8 mouse cellular contexts compared by ENCODE assay signal in genomic region chr10:96370547-96371320, GRCm38 (mm10).
DNase-seq lines count a peak whose midpoint lies in the region; ATAC-seq and TF ChIP-seq lines count a peak whose summit lies in the region.

No protein-coding gene starts in this region.

- H3K9ac ChIP-seq in stomach, embryonic 16.5 days (ENCODE audit: low read length), result peak overlapping the region; percentile 26
- H3K9ac ChIP-seq in stomach, postnatal 0 days (ENCODE audit: low read length), result no peak overlapping the region

- DNase-seq in embryo, embryonic 10 days (ENCODE audit: low spot score), result peak; percentile 4
- no peak for DNase-seq in embryo, embryonic 11 days
- no peak for DNase-seq in stomach, postnatal 0 days (ENCODE audit: low spot score)
- DNase-seq in heart, postnatal 4 days, result peak; percentile 26
- peak; percentile 83 to 88 for DNase-seq in spleen, adult 18-20 months
- DNase-seq in Muller cell, postnatal 12 days (ENCODE audit: inconsistent ontology term), result no peak

- no peak overlapping the region for H3K27ac ChIP-seq in stomach, embryonic 16.5 days (ENCODE audit: low read length)
- no peak overlapping the region for H3K27ac ChIP-seq in stomach, postnatal 0 days (replicated peaks)

- no peak overlapping the region for H3K4me2 ChIP-seq in stomach, embryonic 16.5 days (ENCODE audit: low read depth, low read length)
- H3K4me2 ChIP-seq in stomach, postnatal 0 days (replicated peaks; ENCODE audit: low read depth), result no peak overlapping the region; the same call in 1 of the 2 replicates

- no peak for ATAC-seq in stomach, embryonic 16.5 days (ENCODE audit: insufficient read depth, low FRiP score)
- no peak for ATAC-seq in stomach, postnatal 0 days (ENCODE audit: low FRiP score, low TSS enrichment)
- ATAC-seq in megakaryocyte, adult 5-6 weeks (ENCODE audit: poor library complexity, severe bottlenecking), result peak; percentile 60

- no peaks in the 10 kb centered on the region for H3K27me3 ChIP-seq in stomach, embryonic 16.5 days (ENCODE audit: control insufficient read depth, insufficient read depth, low read length)
- no peaks in the 10 kb centered on the region for H3K27me3 ChIP-seq in stomach, postnatal 0 days (ENCODE audit: control insufficient read depth, insufficient read depth, low read length)

- 57% methylated on average over 21 of the region's 21 CpGs for WGBS in stomach, embryonic 16.5 days
- WGBS in stomach, postnatal 0 days, result 65% methylated on average over 21 of the region's 21 CpGs

- TF ChIP-seq EP300 in stomach, postnatal 0 days (optimal IDR thresholded peaks at IDR 0.05), result no peak

- peaks cover 4% of the 10 kb centered on the region; the same call in 1 of the 2 replicates for H3K4me1 ChIP-seq in stomach, embryonic 16.5 days (ENCODE audit: control insufficient read depth, insufficient read depth, low read length)
- no peaks in the 10 kb centered on the region for H3K4me1 ChIP-seq in stomach, postnatal 0 days (replicated peaks; ENCODE audit: control insufficient read depth, insufficient read depth)

- no peaks in the 10 kb centered on the region for H3K9me3 ChIP-seq in stomach, embryonic 16.5 days (replicated peaks; ENCODE audit: control insufficient read depth, low read length)
- no peaks in the 10 kb centered on the region for H3K9me3 ChIP-seq in stomach, postnatal 0 days (ENCODE audit: control insufficient read depth, low read length)

- H3K36me3 ChIP-seq in stomach, embryonic 16.5 days (ENCODE audit: control insufficient read depth, insufficient read depth, low read length), result no peaks in the 10 kb centered on the region
- no peaks in the 10 kb centered on the region for H3K36me3 ChIP-seq in stomach, postnatal 0 days (ENCODE audit: control insufficient read depth, insufficient read depth, low read length)

- TF ChIP-seq CTCF in stomach, postnatal 0 days (IDR thresholded peaks at IDR 0.05; ENCODE audit: low read depth), result no peak

- no peak overlapping the region for H3K4me3 ChIP-seq in stomach, embryonic 16.5 days (replicated peaks; ENCODE audit: low read length)
- H3K4me3 ChIP-seq in stomach, postnatal 0 days (ENCODE audit: low read depth, low read length), result no peak overlapping the region

Comparison
In these comparisons a context has a peak if more than half of its experiments do, and no peak if none do; other contexts are left out.
1. DNase-seq: peak in embryo, embryonic 10 days (single experiment), heart, postnatal 4 days (single experiment) and spleen, adult 18-20 months (2 of 2); none in embryo, embryonic 11 days (single experiment), stomach, postnatal 0 days (single experiment) and Muller cell, postnatal 12 days (single experiment).